Mouse (Mus musculus): ENCODE data around the gene Dennd6b. TPM values are rescaled to one million over a fixed set of nuclear protein-coding genes. Genes with fewer than 3 reads are reported as not detected.

The Dennd6b gene
- polyA plus RNA-seq, 1 experiment from 2014 or later, result 14.8 TPM

DNA sequence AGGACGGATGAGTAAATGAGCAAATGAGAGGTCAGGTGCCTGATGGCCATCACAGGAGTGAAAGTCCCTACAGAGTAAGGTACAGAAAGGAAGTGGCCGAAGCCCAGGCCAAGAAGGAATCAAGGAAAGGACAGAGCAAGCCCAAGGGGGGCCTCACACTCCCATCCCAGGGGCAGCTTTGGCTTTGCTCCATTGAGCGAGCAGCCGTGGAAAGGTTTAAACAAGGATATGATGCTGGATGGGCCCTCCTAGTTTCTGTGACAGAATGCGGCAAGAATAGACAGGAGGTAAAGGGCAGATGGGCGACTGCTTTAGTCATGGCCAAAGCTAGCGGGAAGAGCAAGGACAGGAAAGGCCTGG is 58.3 kb downstream of the Dennd6b start:
- Histone ChIP-seq H3K9me3 (ENCODE audit: control insufficient read depth, low read length) (no peaks in the 10 kb centered on the region), H3K4me1 (ENCODE audit: control insufficient read depth in 2 of 2, insufficient read depth in 2 of 2, low read length in 2 of 2) (peaks cover 24 to 25% of the 10 kb centered on the region in 2 experiments), H3K27ac (replicated peaks in 1 of 2; ENCODE audit: control insufficient read depth in 1 of 2, insufficient read depth in 1 of 2, low read depth in 2 of 2, low read length in 2 of 2) (no peak overlapping the region; a peak in 1 of 4 replicates), H3K4me3 (ENCODE audit: control insufficient read depth in 1 of 2, insufficient read depth in 1 of 2, low read depth in 1 of 2, low read length in 2 of 2) (no peak overlapping the region), H3K36me3 (ENCODE audit: control insufficient read depth, insufficient read depth, low read length) (peaks cover 3% of the 10 kb centered on the region; the same call in 1 of the 2 replicates), H3K27me3 (ENCODE audit: control insufficient read depth, insufficient read depth, low read length) (peaks cover 21% of the 10 kb centered on the region; the same call in 1 of the 2 replicates), H3K4me2 (ENCODE audit: low read length) (no peak overlapping the region; the same call in 1 of the 2 replicates), H3K9ac (ENCODE audit: low read length) (no peak overlapping the region)
- no peak for ATAC-seq (ENCODE audit: insufficient number of reproducible peaks, insufficient read depth, low FRiP score, low read depth)
- 76% methylated on average over 7 of the region's 7 CpGs for whole genome bisulfite sequencing

DNA sequence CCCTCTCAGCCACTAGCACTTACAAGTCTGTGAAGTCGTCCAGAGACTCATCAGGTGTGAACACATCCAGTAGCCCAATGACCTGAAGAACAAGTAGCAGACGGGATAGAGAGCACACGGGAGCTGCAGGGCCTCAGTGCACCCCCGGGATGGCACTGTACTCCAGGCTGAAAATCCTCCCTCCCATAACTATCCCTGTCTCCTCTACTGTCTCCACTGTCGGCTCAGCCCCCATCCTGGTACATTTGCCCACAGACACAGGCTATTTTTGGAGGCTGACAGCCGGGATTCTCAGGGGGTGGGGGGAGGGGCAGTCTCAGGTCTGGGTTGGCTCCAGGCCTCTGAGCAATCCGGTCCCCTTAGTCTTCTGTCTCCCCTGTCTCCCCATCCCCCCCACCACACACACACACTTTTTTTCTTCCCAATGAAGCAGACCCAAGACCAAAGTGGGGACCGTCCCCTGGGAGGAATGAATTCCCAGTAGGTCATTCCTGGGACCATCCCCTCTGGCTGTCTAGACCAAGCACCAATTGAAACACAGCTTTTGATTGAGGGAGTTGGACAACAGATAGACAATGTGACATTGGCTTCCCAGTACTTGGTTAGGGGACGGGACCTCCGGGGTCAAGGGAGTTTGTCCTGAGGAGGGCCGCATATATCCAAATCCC is 58.8 kb downstream of the Dennd6b start:
- H3K4me3 ChIP-seq (ENCODE audit: control insufficient read depth in 1 of 2, insufficient read depth in 1 of 2, low read depth in 1 of 2, low read length in 2 of 2), result peak overlapping the region in 1 of 2 experiments; percentile 15; a peak in 2 of 4 replicates
- peaks cover 21% of the 10 kb centered on the region; the same call in 1 of the 2 replicates for H3K27me3 ChIP-seq (ENCODE audit: control insufficient read depth, insufficient read depth, low read length)
- peak overlapping the region in 1 of 2 experiments; percentile 65; a peak in 3 of 4 replicates for H3K27ac ChIP-seq (replicated peaks in 1 of 2; ENCODE audit: control insufficient read depth in 1 of 2, insufficient read depth in 1 of 2, low read depth in 2 of 2, low read length in 2 of 2)
- peaks cover 8% of the 10 kb centered on the region; the same call in 1 of the 2 replicates for H3K36me3 ChIP-seq (ENCODE audit: control insufficient read depth, insufficient read depth, low read length)
- H3K9me3 ChIP-seq (ENCODE audit: control insufficient read depth, low read length), result no peaks in the 10 kb centered on the region
- H3K9ac ChIP-seq (ENCODE audit: low read length), result peak overlapping the region; percentile 66
- peaks cover 24 to 25% of the 10 kb centered on the region in 2 experiments for H3K4me1 ChIP-seq (ENCODE audit: control insufficient read depth in 2 of 2, insufficient read depth in 2 of 2, low read length in 2 of 2)
- 36% methylated on average over 11 of the region's 11 CpGs for WGBS
- ATAC-seq (ENCODE audit: insufficient number of reproducible peaks, insufficient read depth, low FRiP score, low read depth), result no peak; the same call in 1 of the 2 replicates
- H3K4me2 ChIP-seq (ENCODE audit: low read length), result peak overlapping the region; percentile 50

DNA sequence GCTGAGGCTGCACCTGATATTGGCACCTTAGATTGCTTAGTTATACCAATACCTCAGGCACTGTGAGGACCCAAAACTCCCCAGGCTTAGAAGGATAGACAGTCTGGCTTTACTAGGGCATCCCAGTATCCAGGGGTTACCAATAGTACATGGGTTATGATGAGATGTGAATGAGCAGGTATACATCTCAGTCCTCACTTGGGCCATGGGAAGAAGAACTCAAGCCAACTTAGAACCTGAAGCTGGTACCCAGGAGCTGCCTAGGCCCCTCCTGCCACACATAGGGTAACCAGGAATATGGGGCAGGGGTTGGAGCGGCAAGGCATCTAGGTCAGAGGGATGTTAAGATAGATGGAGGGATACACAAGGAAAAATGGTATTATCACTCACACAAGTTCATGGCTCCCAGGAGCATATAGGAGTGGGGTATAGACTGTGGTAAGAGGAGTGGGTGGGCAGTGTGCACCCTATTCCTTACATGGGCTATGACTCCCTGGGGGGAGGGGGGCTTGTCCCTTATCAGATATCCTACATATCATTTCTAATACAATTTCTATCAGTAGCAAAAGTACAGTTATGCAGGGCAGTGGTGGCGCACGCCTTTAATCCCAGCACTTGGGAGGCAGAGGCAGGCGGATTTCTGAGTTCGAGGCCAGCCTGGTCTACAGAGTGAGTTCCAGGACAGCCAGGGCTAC is 59.7 kb downstream of the Dennd6b start:
- no peak overlapping the region for H3K4me3 ChIP-seq (ENCODE audit: control insufficient read depth in 1 of 2, insufficient read depth in 1 of 2, low read depth in 1 of 2, low read length in 2 of 2)
- no peaks in the 10 kb centered on the region for H3K9me3 ChIP-seq (ENCODE audit: control insufficient read depth, low read length)
- peaks cover 24 to 25% of the 10 kb centered on the region in 2 experiments for H3K4me1 ChIP-seq (ENCODE audit: control insufficient read depth in 2 of 2, insufficient read depth in 2 of 2, low read length in 2 of 2)
- no peak for ATAC-seq (ENCODE audit: insufficient number of reproducible peaks, insufficient read depth, low FRiP score, low read depth)
- no peak overlapping the region for H3K27ac ChIP-seq (replicated peaks in 1 of 2; ENCODE audit: control insufficient read depth in 1 of 2, insufficient read depth in 1 of 2, low read depth in 2 of 2, low read length in 2 of 2)
- no peak overlapping the region; the same call in 1 of the 2 replicates for H3K4me2 ChIP-seq (ENCODE audit: low read length)
- H3K36me3 ChIP-seq (ENCODE audit: control insufficient read depth, insufficient read depth, low read length), result peaks cover 16% of the 10 kb centered on the region; the same call in 1 of the 2 replicates
- peaks cover 14% of the 10 kb centered on the region; the same call in 1 of the 2 replicates for H3K27me3 ChIP-seq (ENCODE audit: control insufficient read depth, insufficient read depth, low read length)
- H3K9ac ChIP-seq (ENCODE audit: low read length), result no peak overlapping the region
- 94% methylated on average over 5 of the region's 5 CpGs for WGBS

Small RNA genes within 50 kb of the gene (microRNA-seq; reads per million reads assigned to microRNA genes)
- gene Mir6958, result 4.5 reads per million, percentile 12 among the genes with 10 or more reads in this experiment
- gene Mir7118, result not detected

Other genes with a start within 250 kb of the Dennd6b start
- gene Ttll8, start 242.1 kb downstream of the Dennd6b start, polyA plus RNA-seq (2014; fragmentation: Nextera tagmentation; extraction: Ambion mirVana), result not detected in 2 replicates
- not detected in 2 replicates for gene Mlc1, start 217.5 kb downstream of the Dennd6b start, polyA plus RNA-seq (2014; fragmentation: Nextera tagmentation; extraction: Ambion mirVana)
- gene Mov10l1, start 213.6 kb downstream of the Dennd6b start, polyA plus RNA-seq (2014; fragmentation: Nextera tagmentation; extraction: Ambion mirVana), result 86.2 and 92.8 TPM in 2 replicates
- 2.3 and 2.6 TPM in 2 replicates for gene Panx2, start 136.8 kb downstream of the Dennd6b start, polyA plus RNA-seq (2014; fragmentation: Nextera tagmentation; extraction: Ambion mirVana)
- 51.6 and 51.9 TPM in 2 replicates for gene Trabd, start 121.4 kb downstream of the Dennd6b start, polyA plus RNA-seq (2014; fragmentation: Nextera tagmentation; extraction: Ambion mirVana)
- gene Selenoo, start 107.4 kb downstream of the Dennd6b start, polyA plus RNA-seq (2014; fragmentation: Nextera tagmentation; extraction: Ambion mirVana), result 14.0 and 16.4 TPM in 2 replicates
- 10.9 and 11.3 TPM in 2 replicates for gene Tubgcp6, start 73.4 kb downstream of the Dennd6b start, polyA plus RNA-seq (2014; fragmentation: Nextera tagmentation; extraction: Ambion mirVana)
- gene Hdac10, start 67.8 kb downstream of the Dennd6b start, polyA plus RNA-seq (2014; fragmentation: Nextera tagmentation; extraction: Ambion mirVana), result 11.0 and 11.5 TPM in 2 replicates
- gene Mapk12, start 55.8 kb downstream of the Dennd6b start, polyA plus RNA-seq (2014; fragmentation: Nextera tagmentation; extraction: Ambion mirVana), result 21.0 and 23.0 TPM in 2 replicates
- gene Mapk11, start 46.9 kb downstream of the Dennd6b start, polyA plus RNA-seq (2014; fragmentation: Nextera tagmentation; extraction: Ambion mirVana), result 2.5 and 3.2 TPM in 2 replicates
- gene Plxnb2, start 15.7 kb downstream of the Dennd6b start, polyA plus RNA-seq (2014; fragmentation: Nextera tagmentation; extraction: Ambion mirVana), result 87.4 and 99.3 TPM in 2 replicates
- gene Ppp6r2, start 15.1 kb upstream of the Dennd6b start, polyA plus RNA-seq (2014; fragmentation: Nextera tagmentation; extraction: Ambion mirVana), result 21.9 and 22.9 TPM in 2 replicates
- gene Sbf1, start 118.8 kb upstream of the Dennd6b start, polyA plus RNA-seq (2014; fragmentation: Nextera tagmentation; extraction: Ambion mirVana), result 38.2 and 45.1 TPM in 2 replicates
- gene Adm2, start 126.2 kb upstream of the Dennd6b start, polyA plus RNA-seq (2014; fragmentation: Nextera tagmentation; extraction: Ambion mirVana), result 0.20 and 0.40 TPM in 2 replicates
- not detected in 2 replicates for gene Miox, start 137.9 kb upstream of the Dennd6b start, polyA plus RNA-seq (2014; fragmentation: Nextera tagmentation; extraction: Ambion mirVana)
- gene Lmf2, start 159.2 kb upstream of the Dennd6b start, polyA plus RNA-seq (2014; fragmentation: Nextera tagmentation; extraction: Ambion mirVana), result 33.5 and 36.2 TPM in 2 replicates
- 95.0 and 97.6 TPM in 2 replicates for gene Ncaph2, start 159.2 kb upstream of the Dennd6b start, polyA plus RNA-seq (2014; fragmentation: Nextera tagmentation; extraction: Ambion mirVana)
- gene Sco2, start 177.3 kb upstream of the Dennd6b start, polyA plus RNA-seq (2014; fragmentation: Nextera tagmentation; extraction: Ambion mirVana), result 7.9 and 9.4 TPM in 2 replicates
- 1.2 and 1.6 TPM in 2 replicates for gene Tymp, start 180.5 kb upstream of the Dennd6b start, polyA plus RNA-seq (2014; fragmentation: Nextera tagmentation; extraction: Ambion mirVana)
- 0.36 and 0.76 TPM in 2 replicates for gene Odf3b, start 182.8 kb upstream of the Dennd6b start, polyA plus RNA-seq (2014; fragmentation: Nextera tagmentation; extraction: Ambion mirVana)
- gene Klhdc7b, start 188.4 kb upstream of the Dennd6b start, polyA plus RNA-seq (2014; fragmentation: Nextera tagmentation; extraction: Ambion mirVana), result not detected in 2 replicates
- gene Syce3, start 214.0 kb upstream of the Dennd6b start, polyA plus RNA-seq (2014; fragmentation: Nextera tagmentation; extraction: Ambion mirVana), result not detected in 2 replicates
- gene Cpt1b, start 229.4 kb upstream of the Dennd6b start, polyA plus RNA-seq (2014; fragmentation: Nextera tagmentation; extraction: Ambion mirVana), result 190 and 218 TPM in 2 replicates
- gene C730034F03Rik, start 233.1 kb upstream of the Dennd6b start, polyA plus RNA-seq (2014; fragmentation: Nextera tagmentation; extraction: Ambion mirVana), result 3.1 and 3.2 TPM in 2 replicates
- gene Gm44502, start 233.2 kb upstream of the Dennd6b start, polyA plus RNA-seq (2014; fragmentation: Nextera tagmentation; extraction: Ambion mirVana), result 0.53 and 0.59 TPM in 2 replicates
- gene Chkb, start 233.4 kb upstream of the Dennd6b start, polyA plus RNA-seq (2014; fragmentation: Nextera tagmentation; extraction: Ambion mirVana), result 68.9 and 75.0 TPM in 2 replicates